Mouse (Mus musculus) bone marrow macrophage, adult 2 months (primary cell): ENCODE measurements around the gene Enpp1. TPM values are rescaled to one million over a fixed set of nuclear protein-coding genes. Genes with fewer than 3 reads are reported as not detected.
A peak's percentile ranks its signal among the peaks of the same experiment; 100 is the strongest.
"Not testable (repeated sequence)": the region's sequence is repeated elsewhere in the genome, so short reads cannot be mapped to it uniquely, and the experiment has no call there.

Source experiments
- H3K27ac ChIP-seq: 2 replicates; pipeline ENCODE4 v1.5.1; 2012; ENCODE audit warnings: low read depth, low read length; ENCODE audit not compliant: insufficient read depth
- H3K4me1 ChIP-seq: 2 replicates; pipeline ENCODE4 v1.6.1; 2012; ENCODE audit warnings: low read length; ENCODE audit not compliant: control insufficient read depth, insufficient read depth
- H3K4me3 ChIP-seq: 2 replicates; pipeline ENCODE4 v1.5.1; 2012; ENCODE audit warnings: mild to moderate bottlenecking, low read length, moderate library complexity; ENCODE audit not compliant: insufficient read depth
- CTCF ChIP-seq: IDR thresholded peaks from 2 replicates; pipeline ENCODE4 v1.5.1; 2012; ENCODE audit warnings: low read depth, mild to moderate bottlenecking, low read length, moderate library complexity
- POLR2A ChIP-seq: IDR thresholded peaks from 2 replicates; pipeline ENCODE4 v1.6.1; 2012; ENCODE audit warnings: mild to moderate bottlenecking, low read depth, low read length, borderline replicate concordance
- polyA plus RNA-seq: library from polyadenylated mRNA; stranded (reverse); fragments of >200 nt; gene quantifications from 2 replicates; pipeline ENCODE4 v1.2.4, GENCODE M21; 2012; ENCODE audit not compliant: missing spikeins, insufficient read depth, insufficient read length

The Enpp1 gene
- polyA plus RNA-seq, 1 experiment: 5.1 TPM

DNA sequence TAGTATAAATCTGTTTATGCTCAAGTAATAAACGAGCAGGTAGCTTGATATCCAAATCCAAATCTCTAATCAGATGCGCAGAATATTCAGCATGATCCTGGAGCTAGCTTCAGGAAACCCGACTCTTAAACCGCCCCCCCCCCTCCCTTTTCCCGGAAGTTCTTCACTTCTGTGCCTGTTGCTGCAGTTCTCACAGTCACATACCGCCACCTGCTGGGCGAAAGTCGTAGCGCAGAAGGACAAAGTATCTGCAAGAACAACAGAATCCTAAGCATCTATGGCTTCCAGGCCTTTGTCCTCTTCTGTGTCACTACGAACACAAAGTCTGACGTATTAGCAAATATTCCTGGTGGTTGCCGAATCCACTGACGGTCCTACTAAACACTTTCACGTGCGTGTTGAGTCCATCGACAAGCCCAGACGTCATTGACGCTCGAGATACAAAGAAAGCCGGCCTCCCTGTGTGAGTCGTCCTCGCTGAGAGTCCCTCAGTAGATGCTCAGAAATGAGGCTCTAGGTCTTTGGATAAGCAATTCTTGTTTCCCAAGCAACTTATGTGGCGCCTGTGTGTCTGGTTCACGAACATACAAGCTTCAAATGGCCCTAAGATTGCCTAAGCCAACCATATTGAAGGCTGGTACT is 86.8 kb downstream of the Enpp1 start:
- TF ChIP-seq CTCF (peak; percentile 85), POLR2A (no peak)
- no peak overlapping the region for H3K27ac ChIP-seq
- no peak overlapping the region for H3K4me3 ChIP-seq
- no peaks in the 10 kb centered on the region for H3K4me1 ChIP-seq

- TF ChIP-seq POLR2A (no peak), CTCF (peak; percentile 100)
- H3K4me3 ChIP-seq: no peak overlapping the region
- H3K4me1 ChIP-seq: no peaks in the 10 kb centered on the region
- H3K27ac ChIP-seq: no peak overlapping the region
These were observed 89.4 kb downstream of the Enpp1 start for GRCm38 (mm10) chr10:24622586-24622985.

DNA sequence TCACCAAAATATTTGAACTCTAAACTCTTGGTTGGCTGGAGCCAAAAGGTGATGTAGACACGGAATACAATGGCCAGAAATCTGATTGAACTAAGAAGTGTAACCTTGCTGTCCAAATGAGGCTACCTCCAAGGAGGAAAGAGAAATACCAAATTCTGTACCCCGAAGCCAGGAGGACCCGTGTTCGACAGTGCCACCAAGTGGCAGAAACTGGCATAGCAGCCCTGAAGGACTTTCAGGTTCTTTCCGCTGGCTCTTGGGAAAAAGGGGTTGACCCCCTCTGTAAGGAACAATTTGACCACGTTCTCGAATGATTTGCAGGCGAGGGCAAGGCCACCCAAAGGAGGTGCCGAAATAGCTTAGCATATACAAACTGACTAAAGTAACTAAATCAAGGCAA is 90.4 kb downstream of the Enpp1 start:
- TF ChIP-seq CTCF (peak; percentile 84), POLR2A (no peak)

GRCm38 (mm10) chr10:24616572-24616971 is 95.4 kb downstream of the Enpp1 start:
- H3K4me3 ChIP-seq, H3K4me1 ChIP-seq, H3K27ac ChIP-seq: not testable (repeated sequence)

More for the DNA sequence above, 90.4 kb downstream of the Enpp1 start:
- H3K27ac ChIP-seq: no peak overlapping the region
- H3K4me3 ChIP-seq: no peak overlapping the region
- H3K4me1 ChIP-seq: no peaks in the 10 kb centered on the region

GRCm38 (mm10) chr10:24615799-24616198 is 96.2 kb downstream of the Enpp1 start:
- Histone ChIP-seq H3K27ac (no peak overlapping the region), H3K4me1 (no peaks in the 10 kb centered on the region), H3K4me3 (no peak overlapping the region)
- no peak for TF ChIP-seq POLR2A
- TF ChIP-seq CTCF: no peak

GRCm38 (mm10) chr10:24614726-24615125 is 97.2 kb downstream of the Enpp1 start:
- Histone ChIP-seq H3K4me3 (no peak overlapping the region), H3K27ac (no peak overlapping the region), H3K4me1 (no peaks in the 10 kb centered on the region)
- TF ChIP-seq POLR2A (no peak), CTCF (no peak)

- TF ChIP-seq POLR2A (no peak), CTCF (no peak)
- Histone ChIP-seq H3K4me3 (no peak overlapping the region), H3K27ac (no peak overlapping the region), H3K4me1 (no peaks in the 10 kb centered on the region)
These were observed 102.2 kb downstream of the Enpp1 start for GRCm38 (mm10) chr10:24609766-24610165.

DNA sequence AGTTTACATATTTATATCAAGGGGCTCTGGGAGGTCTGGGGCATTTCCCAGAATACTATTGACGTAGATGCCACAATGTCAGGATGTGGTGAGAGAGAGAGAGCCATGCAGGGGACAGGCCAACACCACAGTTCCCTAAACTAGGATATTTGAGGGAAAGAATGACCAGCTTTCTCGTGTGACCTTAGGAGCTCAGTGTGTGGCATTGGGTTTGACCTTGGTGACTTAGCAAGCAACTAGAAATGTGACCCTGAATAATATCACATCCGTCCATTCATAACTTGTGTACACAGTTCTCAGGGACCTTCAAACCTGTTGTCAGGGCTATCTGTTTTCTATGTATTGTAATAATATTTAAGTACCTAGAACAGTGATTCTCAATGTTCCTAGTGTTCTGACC is 102.8 kb downstream of the Enpp1 start:
- H3K4me3 ChIP-seq: no peak overlapping the region
- no peaks in the 10 kb centered on the region for H3K4me1 ChIP-seq
- H3K27ac ChIP-seq: no peak overlapping the region
- TF ChIP-seq POLR2A: no peak
- TF ChIP-seq CTCF: no peak

DNA sequence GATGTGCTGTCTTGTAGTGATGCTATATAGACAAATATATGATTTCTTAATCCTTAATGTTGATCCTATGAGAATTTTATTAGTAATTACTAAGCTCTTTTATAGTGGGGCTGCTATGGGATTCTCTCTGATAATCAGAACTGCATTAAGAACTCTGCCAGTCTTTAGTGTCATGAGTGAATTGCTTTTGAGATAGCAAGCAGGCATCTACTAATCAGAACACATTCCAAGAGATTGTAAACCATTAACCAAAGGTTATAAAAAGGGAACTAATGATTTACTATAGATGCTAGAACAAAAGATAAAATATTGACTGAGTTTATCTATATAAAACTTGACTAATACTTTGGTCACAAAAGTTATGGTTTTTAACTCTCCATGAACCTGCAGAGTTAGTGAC is 108.2 kb downstream of the Enpp1 start:
- Histone ChIP-seq H3K27ac (no peak overlapping the region), H3K4me1 (no peaks in the 10 kb centered on the region), H3K4me3 (no peak overlapping the region)
- TF ChIP-seq POLR2A: no peak
- TF ChIP-seq CTCF: no peak

GRCm38 (mm10) chr10:24603035-24603434 is 108.9 kb downstream of the Enpp1 start:
- no peak overlapping the region for H3K27ac ChIP-seq
- no peak for TF ChIP-seq POLR2A
- no peak for TF ChIP-seq CTCF
- no peak overlapping the region for H3K4me3 ChIP-seq
- no peaks in the 10 kb centered on the region for H3K4me1 ChIP-seq

DNA sequence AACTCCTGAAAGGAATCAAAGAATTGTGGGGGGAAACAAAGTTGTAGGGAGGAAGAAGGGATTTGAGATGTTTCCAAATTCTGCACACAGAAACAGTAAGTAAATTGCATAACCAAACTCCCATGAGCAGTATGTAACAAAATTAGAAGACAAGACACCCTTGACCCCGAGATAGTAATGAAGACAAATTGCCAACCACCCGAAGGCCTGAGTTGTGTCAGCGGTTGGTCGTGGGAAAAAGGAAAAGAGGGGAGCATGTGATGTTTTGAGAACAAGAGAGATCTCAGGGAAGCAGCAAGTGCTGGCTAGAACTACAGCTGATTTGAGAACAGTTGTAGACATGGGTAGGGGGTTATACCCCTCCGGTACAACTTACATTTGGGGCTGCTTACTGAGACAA is 112.2 kb downstream of the Enpp1 start:
- Histone ChIP-seq H3K27ac (no peak overlapping the region), H3K4me1 (no peaks in the 10 kb centered on the region)
- TF ChIP-seq CTCF (no peak), POLR2A (no peak)

More for the DNA sequence above, 112.2 kb downstream of the Enpp1 start:
- H3K4me3 ChIP-seq: no peak overlapping the region
